In the genomic region with DNA sequence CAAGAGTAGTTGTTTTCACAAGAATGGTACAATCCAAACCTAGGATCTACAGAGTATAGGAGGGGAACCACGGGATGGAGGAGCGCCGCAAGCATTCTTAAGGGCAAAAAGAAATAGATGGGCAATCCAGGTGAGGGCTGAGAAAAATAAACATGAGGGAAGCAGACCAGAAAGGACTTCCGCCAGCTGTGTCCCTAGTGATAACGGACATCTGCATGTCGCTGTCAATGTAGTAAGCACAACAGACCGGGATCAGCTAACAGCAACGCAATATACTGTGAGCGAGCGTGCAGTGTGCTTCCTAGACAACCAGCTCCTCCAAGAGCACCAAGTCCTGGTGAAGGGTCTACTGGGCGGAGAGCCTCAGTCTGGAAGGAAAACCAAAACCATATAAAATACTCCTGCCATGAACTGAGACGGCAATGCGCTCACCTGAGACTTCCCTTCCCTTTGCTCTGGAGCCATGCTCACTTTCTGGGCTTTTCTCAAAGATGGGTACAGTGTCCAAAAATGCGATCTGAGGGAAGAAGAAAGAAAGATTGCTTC, we compare ENCODE assay signal across 8 mouse cellular contexts. TPM values are rescaled to one million over a fixed set of nuclear protein-coding genes. Genes with fewer than 3 reads are reported as not detected.
DNase-seq lines count a peak whose midpoint lies in the region; ATAC-seq and TF ChIP-seq lines count a peak whose summit lies in the region.

No protein-coding gene starts in this region.

- H3K9me3 ChIP-seq in erythroblast, embryonic 14.5 days (ENCODE audit: control insufficient read depth, low read length), result no peaks in the 10 kb centered on the region
- H3K9me3 ChIP-seq in E14TG2a.4 (ENCODE audit: low read length), result no peaks in the 10 kb centered on the region
- no peaks in the 10 kb centered on the region for H3K9me3 ChIP-seq in forebrain, embryonic 16.5 days (ENCODE audit: control insufficient read depth, low read length)
- no peaks in the 10 kb centered on the region for H3K9me3 ChIP-seq in liver, embryonic 15.5 days (replicated peaks)
- H3K9me3 ChIP-seq in stomach, embryonic 16.5 days (replicated peaks; ENCODE audit: control insufficient read depth, low read length), result no peaks in the 10 kb centered on the region

- H3K27me3 ChIP-seq in erythroblast, embryonic 14.5 days (ENCODE audit: control insufficient read depth), result peaks cover 22% of the 10 kb centered on the region
- peaks cover 43% of the 10 kb centered on the region for H3K27me3 ChIP-seq in E14TG2a.4 (ENCODE audit: insufficient read depth, low read length)
- H3K27me3 ChIP-seq in forebrain, embryonic 16.5 days (replicated peaks; ENCODE audit: control insufficient read depth, insufficient read depth, low read length), result no peaks in the 10 kb centered on the region
- H3K27me3 ChIP-seq in liver, embryonic 15.5 days, result peaks cover 26% of the 10 kb centered on the region
- H3K27me3 ChIP-seq in stomach, embryonic 16.5 days (ENCODE audit: control insufficient read depth, insufficient read depth, low read length), result no peaks in the 10 kb centered on the region

- peak overlapping the region; percentile 65; the same call in 1 of the 2 replicates for H3K27ac ChIP-seq in forebrain, embryonic 16.5 days (ENCODE audit: low read length)
- no peak overlapping the region for H3K27ac ChIP-seq in liver, embryonic 15.5 days (replicated peaks)
- H3K27ac ChIP-seq in stomach, embryonic 16.5 days (ENCODE audit: low read length), result no peak overlapping the region

- DNase-seq in kidney, postnatal 14 days, result no peak
- no peak for DNase-seq in kidney, postnatal 36 days

- peak overlapping the region; percentile 92 for H3K4me2 ChIP-seq in forebrain, embryonic 16.5 days (ENCODE audit: low read length)
- H3K4me2 ChIP-seq in liver, embryonic 15.5 days, result peak overlapping the region; percentile 78
- peak overlapping the region; percentile 88 for H3K4me2 ChIP-seq in stomach, embryonic 16.5 days (ENCODE audit: low read depth, low read length)

- peak overlapping the region; percentile 61 for H3K4me3 ChIP-seq in erythroblast, embryonic 14.5 days (replicated peaks)
- H3K4me3 ChIP-seq in E14TG2a.4 (replicated peaks; ENCODE audit: low read length), result peak overlapping the region; percentile 84
- peak overlapping the region; percentile 78 for H3K4me3 ChIP-seq in forebrain, embryonic 16.5 days (replicated peaks; ENCODE audit: low read length)
- peak overlapping the region; percentile 60 for H3K4me3 ChIP-seq in liver, embryonic 15.5 days (replicated peaks)
- peak overlapping the region; percentile 54 for H3K4me3 ChIP-seq in stomach, embryonic 16.5 days (replicated peaks; ENCODE audit: low read length)

- no peaks in the 10 kb centered on the region for H3K36me3 ChIP-seq in erythroblast, embryonic 14.5 days (ENCODE audit: control insufficient read depth)
- no peaks in the 10 kb centered on the region for H3K36me3 ChIP-seq in E14TG2a.4 (ENCODE audit: insufficient read depth, low read length)
- no peaks in the 10 kb centered on the region for H3K36me3 ChIP-seq in forebrain, embryonic 16.5 days (ENCODE audit: control insufficient read depth, insufficient read depth)
- H3K36me3 ChIP-seq in liver, embryonic 15.5 days (replicated peaks), result no peaks in the 10 kb centered on the region
- no peaks in the 10 kb centered on the region for H3K36me3 ChIP-seq in stomach, embryonic 16.5 days (ENCODE audit: control insufficient read depth, insufficient read depth, low read length)

- no peak for TF ChIP-seq CTCF in E14TG2a.4 (conservative IDR thresholded peaks at IDR 0.05; ENCODE audit: low read length)

- H3K9ac ChIP-seq in forebrain, embryonic 16.5 days (replicated peaks; ENCODE audit: low read depth, low read length), result peak overlapping the region; percentile 84
- H3K9ac ChIP-seq in liver, embryonic 15.5 days, result peak overlapping the region; percentile 30; the same call in 1 of the 2 replicates
- H3K9ac ChIP-seq in stomach, embryonic 16.5 days (ENCODE audit: low read length), result peak overlapping the region; percentile 65

- no peak for ATAC-seq in erythroblast, adult 5-6 weeks (replicated peaks; ENCODE audit: low FRiP score, poor library complexity, severe bottlenecking)
- no peak for ATAC-seq in forebrain, embryonic 16.5 days
- no peak for ATAC-seq in liver, embryonic 15.5 days (ENCODE audit: insufficient read depth)
- no peak for ATAC-seq in stomach, embryonic 16.5 days (ENCODE audit: insufficient read depth, low FRiP score)

- H3K4me1 ChIP-seq in erythroblast, embryonic 14.5 days (ENCODE audit: control insufficient read depth), result peaks cover 12% of the 10 kb centered on the region
- H3K4me1 ChIP-seq in E14TG2a.4 (replicated peaks; ENCODE audit: low read depth, low read length), result peaks cover 32% of the 10 kb centered on the region
- H3K4me1 ChIP-seq in forebrain, embryonic 16.5 days (replicated peaks; ENCODE audit: control insufficient read depth, insufficient read depth, low read length), result peaks cover 8% of the 10 kb centered on the region
- 0 out of 2 replicates have a peak, but pooled peaks cover 3% of the 10 kb centered on the region for H3K4me1 ChIP-seq in liver, embryonic 15.5 days (replicated peaks)
- H3K4me1 ChIP-seq in stomach, embryonic 16.5 days (ENCODE audit: control insufficient read depth, insufficient read depth, low read length), result peaks cover 4% of the 10 kb centered on the region; the same call in 1 of the 2 replicates

- 32% methylated on average over 14 of the region's 14 CpGs for WGBS in forebrain, embryonic 16.5 days
- WGBS in liver, embryonic 15.5 days (ENCODE audit: insufficient replicate concordance), result 7% methylated on average over 14 of the region's 14 CpGs
- 14% methylated on average over 14 of the region's 14 CpGs for WGBS in stomach, embryonic 16.5 days

RNA-seq across cellular contexts. Expression of gene Zfp354b, which starts 0.9 kb away (rescaled TPM):
- polyA plus RNA-seq in erythroblast, embryonic 14.5 days (2012), result not detected in 2 replicates
- not detected in 2 replicates for total RNA-seq in erythroblast, adult 5-6 weeks (2015; ENCODE audit: low replicate concordance)
- total RNA-seq in erythroblast, adult 5-6 weeks (2017; ENCODE audit: low replicate concordance), result not detected in 2 replicates
- polyA plus RNA-seq in forebrain, embryonic 16.5 days (2015; fragmentation: Nextera tagmentation; extraction: Ambion mirVana), result 3.9 and 4.4 TPM in 2 replicates
- 0.14 TPM in 1 of 2 replicates, not detected in the other for polyA plus RNA-seq in liver, embryonic 15.5 days (2015; fragmentation: Nextera tagmentation; extraction: Ambion mirVana)
- 1.5 and 1.8 TPM in 2 replicates for polyA plus RNA-seq in stomach, embryonic 16.5 days (2015; fragmentation: Nextera tagmentation; extraction: Ambion mirVana)

RNA-seq across cellular contexts. Expression of gene 4933414I15Rik, which starts 13.0 kb away (rescaled TPM):
- not detected in 2 replicates for polyA plus RNA-seq in erythroblast, embryonic 14.5 days (2012)
- not detected in 2 replicates for total RNA-seq in erythroblast, adult 5-6 weeks (2015; ENCODE audit: low replicate concordance)
- not detected in 2 replicates for total RNA-seq in erythroblast, adult 5-6 weeks (2017; ENCODE audit: low replicate concordance)
- polyA plus RNA-seq in forebrain, embryonic 16.5 days (2015; fragmentation: Nextera tagmentation; extraction: Ambion mirVana), result not detected in 2 replicates
- polyA plus RNA-seq in liver, embryonic 15.5 days (2015; fragmentation: Nextera tagmentation; extraction: Ambion mirVana), result not detected in 2 replicates
- polyA plus RNA-seq in stomach, embryonic 16.5 days (2015; fragmentation: Nextera tagmentation; extraction: Ambion mirVana), result not detected in 2 replicates

RNA-seq across cellular contexts. Expression of gene Zfp2, which starts 14.6 kb away (rescaled TPM):
- polyA plus RNA-seq in erythroblast, embryonic 14.5 days (2012), result not detected in 2 replicates
- 0.63 TPM in 1 of 2 replicates, not detected in the other for total RNA-seq in erythroblast, adult 5-6 weeks (2015; ENCODE audit: low replicate concordance)
- 0.56 TPM in 1 of 2 replicates, not detected in the other for total RNA-seq in erythroblast, adult 5-6 weeks (2017; ENCODE audit: low replicate concordance)
- 54.2 and 54.9 TPM in 2 replicates for polyA plus RNA-seq in forebrain, embryonic 16.5 days (2015; fragmentation: Nextera tagmentation; extraction: Ambion mirVana)
- polyA plus RNA-seq in liver, embryonic 15.5 days (2015; fragmentation: Nextera tagmentation; extraction: Ambion mirVana), result 1.8 and 2.2 TPM in 2 replicates
- polyA plus RNA-seq in stomach, embryonic 16.5 days (2015; fragmentation: Nextera tagmentation; extraction: Ambion mirVana), result 11.6 and 11.8 TPM in 2 replicates

RNA-seq across cellular contexts. Expression of gene Prop1, which starts 23.0 kb away (rescaled TPM):
- not detected in 2 replicates for polyA plus RNA-seq in erythroblast, embryonic 14.5 days (2012)
- not detected in 2 replicates for total RNA-seq in erythroblast, adult 5-6 weeks (2015; ENCODE audit: low replicate concordance)
- total RNA-seq in erythroblast, adult 5-6 weeks (2017; ENCODE audit: low replicate concordance), result not detected in 2 replicates
- not detected in 2 replicates for polyA plus RNA-seq in forebrain, embryonic 16.5 days (2015; fragmentation: Nextera tagmentation; extraction: Ambion mirVana)
- not detected in 2 replicates for polyA plus RNA-seq in liver, embryonic 15.5 days (2015; fragmentation: Nextera tagmentation; extraction: Ambion mirVana)
- polyA plus RNA-seq in stomach, embryonic 16.5 days (2015; fragmentation: Nextera tagmentation; extraction: Ambion mirVana), result not detected in 2 replicates

RNA-seq across cellular contexts. Expression of gene Olfr1378, which starts 35.8 kb away (rescaled TPM):
- polyA plus RNA-seq in erythroblast, embryonic 14.5 days (2012), result 0.01 TPM in 1 of 2 replicates, not detected in the other
- not detected in 2 replicates for total RNA-seq in erythroblast, adult 5-6 weeks (2015; ENCODE audit: low replicate concordance)
- not detected in 2 replicates for total RNA-seq in erythroblast, adult 5-6 weeks (2017; ENCODE audit: low replicate concordance)
- not detected in 2 replicates for polyA plus RNA-seq in forebrain, embryonic 16.5 days (2015; fragmentation: Nextera tagmentation; extraction: Ambion mirVana)
- polyA plus RNA-seq in liver, embryonic 15.5 days (2015; fragmentation: Nextera tagmentation; extraction: Ambion mirVana), result not detected in 2 replicates
- polyA plus RNA-seq in stomach, embryonic 16.5 days (2015; fragmentation: Nextera tagmentation; extraction: Ambion mirVana), result not detected in 2 replicates

Comparison
In these comparisons a context has a peak if more than half of its experiments do, and no peak if none do; other contexts are left out.
1. H3K9ac ChIP-seq: peak in every context shown above with its lines; median percentile 84 in forebrain, embryonic 16.5 days; 65 in stomach, embryonic 16.5 days; 30 in liver, embryonic 15.5 days.